25 mouse cellular contexts compared by ENCODE assay signal in the genomic region with DNA sequence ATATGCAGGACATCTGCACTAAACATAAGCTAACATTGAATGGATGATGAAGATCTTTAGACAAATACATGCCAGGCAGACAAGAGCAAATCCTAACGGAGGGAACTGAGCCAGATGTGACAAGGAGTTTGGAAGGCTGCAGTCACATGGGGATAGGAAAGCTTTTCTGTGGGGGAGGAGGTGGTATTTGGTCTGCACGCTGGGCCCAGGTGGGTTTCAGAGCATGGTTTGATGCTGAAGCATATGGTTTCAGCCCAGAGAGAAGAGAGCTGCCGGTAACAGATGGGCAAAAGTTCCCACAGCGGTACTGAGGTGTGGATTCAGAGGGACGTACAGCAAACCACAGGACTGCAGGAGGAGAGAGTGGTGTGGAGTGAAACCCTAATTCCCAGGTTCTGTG.
DNase-seq lines count a peak whose midpoint lies in the region; ATAC-seq and TF ChIP-seq lines count a peak whose summit lies in the region.
"Had no signal": no experiment of that assay in that cellular context is flagged by ENCODE, and none has a peak within 500 bp of the region (broad histone marks: within the 10 kb centered on the region; RNA-seq: fewer than 3 reads in every experiment).

No protein-coding gene starts in this region.

- no peak overlapping the region for H3K4me2 ChIP-seq in heart, embryonic 13.5 days
- no peak overlapping the region for H3K4me2 ChIP-seq in lung, embryonic 14.5 days
- H3K4me2 ChIP-seq: embryonic facial prominence, embryonic 12.5 days; embryonic facial prominence, embryonic 15.5 days; forebrain, embryonic 12.5 days had no signal

- peaks cover 37% of the 10 kb centered on the region for H3K4me1 ChIP-seq in heart, embryonic 13.5 days
- H3K4me1 ChIP-seq in lung, embryonic 14.5 days (ENCODE audit: insufficient read depth) = peaks cover 14% of the 10 kb centered on the region

- no peaks in the 10 kb centered on the region for H3K36me3 ChIP-seq in heart, embryonic 13.5 days
- no peaks in the 10 kb centered on the region for H3K36me3 ChIP-seq in lung, embryonic 14.5 days (ENCODE audit: insufficient read depth)
- H3K36me3 ChIP-seq: embryonic facial prominence, embryonic 12.5 days; embryonic facial prominence, embryonic 15.5 days; forebrain, embryonic 10.5 days; forebrain, embryonic 12.5 days had no signal

- H3K9ac ChIP-seq in heart, embryonic 13.5 days = peak overlapping the region; percentile 28; the same call in 1 of the 2 replicates
- no peak overlapping the region for H3K9ac ChIP-seq in lung, embryonic 14.5 days
- H3K9ac ChIP-seq: embryonic facial prominence, embryonic 12.5 days; embryonic facial prominence, embryonic 15.5 days had no signal

- intact Hi-C loops in heart, postnatal 36 days (cut with DNase I) = no loop called here

- WGBS in heart, embryonic 13.5 days = 68% methylated on average over 5 of the region's 5 CpGs
- WGBS in lung, embryonic 14.5 days = 43% methylated on average over 5 of the region's 5 CpGs

- H3K4me3 ChIP-seq in heart, embryonic 13.5 days = no peak overlapping the region
- no peak overlapping the region for H3K4me3 ChIP-seq in lung, embryonic 14.5 days (ENCODE audit: low read depth, low read length)
- H3K4me3 ChIP-seq: embryonic facial prominence, embryonic 12.5 days; embryonic facial prominence, embryonic 15.5 days; erythroblast, embryonic 14.5 days; forebrain, embryonic 10.5 days; forebrain, embryonic 12.5 days had no signal

- ATAC-seq in frontal cortex, adult (ENCODE audit: low TSS enrichment) = peak; percentile 32; the same call in 1 of the 2 replicates
- no peak for ATAC-seq in heart, embryonic 13.5 days (ENCODE audit: extremely low read depth, insufficient number of reproducible peaks, low FRiP score, low TSS enrichment)
- 0 out of 2 replicates have a peak, but pooled peaks have one; percentile 5 for ATAC-seq in lung, embryonic 14.5 days (ENCODE audit: insufficient read depth)
- ATAC-seq: forebrain, embryonic 14.5 days; forebrain, embryonic 16.5 days had no signal

- no peak overlapping the region for H3K27ac ChIP-seq in heart, embryonic 13.5 days (replicated peaks)
- H3K27ac ChIP-seq in lung, embryonic 14.5 days (ENCODE audit: low read depth) = no peak overlapping the region
- H3K27ac ChIP-seq: embryonic facial prominence, embryonic 12.5 days; embryonic facial prominence, embryonic 15.5 days; forebrain, embryonic 10.5 days; forebrain, embryonic 12.5 days had no signal

- no peaks in the 10 kb centered on the region for H3K27me3 ChIP-seq in heart, embryonic 13.5 days (replicated peaks)
- H3K27me3 ChIP-seq in lung, embryonic 14.5 days (ENCODE audit: insufficient read depth, low read length) = no peaks in the 10 kb centered on the region
- H3K27me3 ChIP-seq: embryonic facial prominence, embryonic 12.5 days; embryonic facial prominence, embryonic 15.5 days had no signal

- DNase-seq in frontal cortex, postnatal 10 days (ENCODE audit: low spot score in 2 of 2) = no peak
- no peak for DNase-seq in heart, postnatal 36 days
- no peak for DNase-seq in lung, embryonic 14.5 days
- no peak for DNase-seq in lung, postnatal 36 days
- DNase-seq in brain, adult 2 months (ENCODE audit: low read depth, low spot score) = peak; percentile 51
- no peak for DNase-seq in adrenal gland, postnatal 14 days
- DNase-seq: adrenal gland, adult 2 months; adrenal gland, postnatal 10 days; adrenal gland, postnatal 36 days; cerebellum, adult 11 months; cerebellum, adult 18-20 months; cerebellum, adult 8-10 months; cerebellum, adult 9-11 months; cerebellum, postnatal 14 days; cerebellum, postnatal 36 days; embryo, embryonic 11 days had no signal

- no peaks in the 10 kb centered on the region for H3K9me3 ChIP-seq in heart, embryonic 13.5 days
- no peaks in the 10 kb centered on the region for H3K9me3 ChIP-seq in lung, embryonic 14.5 days (ENCODE audit: low read depth, low read length)
- H3K9me3 ChIP-seq: embryonic facial prominence, embryonic 12.5 days; embryonic facial prominence, embryonic 15.5 days; forebrain, embryonic 10.5 days; forebrain, embryonic 12.5 days had no signal

- TF ChIP-seq CTCF in lung, embryonic 14.5 days (IDR thresholded peaks at IDR 0.05; ENCODE audit: low read depth) = no peak
